In genomic region chr9:100436865-100437595, GRCm38 (mm10) we compare ENCODE assay signal across 28 mouse cellular contexts. TPM values are rescaled to one million over a fixed set of nuclear protein-coding genes. Genes with fewer than 3 reads are reported as not detected.
A peak's percentile ranks its signal among the peaks of the same experiment; 100 is the strongest.
DNase-seq lines count a peak whose midpoint lies in the region; ATAC-seq and TF ChIP-seq lines count a peak whose summit lies in the region.
"Had no signal": no experiment of that assay in that cellular context is flagged by ENCODE, and none has a peak within 500 bp of the region (broad histone marks: within the 10 kb centered on the region; RNA-seq: fewer than 3 reads in every experiment).

No protein-coding gene starts in this region.

- H3K27me3 ChIP-seq in embryonic facial prominence, embryonic 14.5 days (replicated peaks; ENCODE audit: control insufficient read depth, insufficient read depth, low read length), result no peaks in the 10 kb centered on the region
- no peaks in the 10 kb centered on the region for H3K27me3 ChIP-seq in embryonic facial prominence, embryonic 10.5 days (replicated peaks; ENCODE audit: low read depth, poor library complexity, severe bottlenecking)
- H3K27me3 ChIP-seq in limb, embryonic 13.5 days, result no peaks in the 10 kb centered on the region
- no peaks in the 10 kb centered on the region for H3K27me3 ChIP-seq in limb, embryonic 10.5 days (ENCODE audit: low read depth, poor library complexity, severe bottlenecking)
- no peaks in the 10 kb centered on the region for H3K27me3 ChIP-seq in lung, embryonic 16.5 days (ENCODE audit: control insufficient read depth, insufficient read depth, low read depth, low read length)
- no peaks in the 10 kb centered on the region for H3K27me3 ChIP-seq in limb, embryonic 14.5 days (ENCODE audit: control insufficient read depth, insufficient read depth, low read length)
- H3K27me3 ChIP-seq: embryonic facial prominence, embryonic 13.5 days; forebrain, embryonic 13.5 days; heart, embryonic 12.5 days; heart, embryonic 15.5 days; hindbrain, embryonic 13.5 days; Patski had no signal

- peak overlapping the region; percentile 44 for H3K27ac ChIP-seq in embryonic facial prominence, embryonic 14.5 days (replicated peaks; ENCODE audit: low read depth, low read length)
- no peak overlapping the region for H3K27ac ChIP-seq in embryonic facial prominence, embryonic 10.5 days (replicated peaks)
- H3K27ac ChIP-seq in limb, embryonic 13.5 days, result peak overlapping the region; percentile 29; the same call in 1 of the 2 replicates
- no peak overlapping the region for H3K27ac ChIP-seq in limb, embryonic 10.5 days
- H3K27ac ChIP-seq in lung, embryonic 16.5 days (ENCODE audit: low read length), result peak overlapping the region; percentile 21
- H3K27ac ChIP-seq in limb, embryonic 14.5 days (replicated peaks; ENCODE audit: low read depth, low read length), result no peak overlapping the region
- H3K27ac ChIP-seq: embryonic facial prominence, embryonic 13.5 days; forebrain, embryonic 10.5 days; forebrain, embryonic 13.5 days; heart, embryonic 15.5 days; hindbrain, embryonic 10.5 days; hindbrain, embryonic 13.5 days had no signal

- ATAC-seq in embryonic facial prominence, embryonic 14.5 days (ENCODE audit: low read depth), result no peak
- no peak for ATAC-seq in limb, embryonic 13.5 days (ENCODE audit: low FRiP score, low read depth)
- ATAC-seq in lung, embryonic 16.5 days (ENCODE audit: low read depth), result no peak
- ATAC-seq in limb, embryonic 14.5 days (ENCODE audit: low FRiP score, low read depth), result no peak
- ATAC-seq: forebrain, embryonic 13.5 days; forebrain, embryonic 16.5 days; hindbrain, embryonic 16.5 days; Patski had no signal

- H3K9me3 ChIP-seq in embryonic facial prominence, embryonic 14.5 days (ENCODE audit: control insufficient read depth, low read length), result no peaks in the 10 kb centered on the region
- no peaks in the 10 kb centered on the region; the same call in 1 of the 2 replicates for H3K9me3 ChIP-seq in embryonic facial prominence, embryonic 10.5 days
- no peaks in the 10 kb centered on the region; the same call in 1 of the 2 replicates for H3K9me3 ChIP-seq in limb, embryonic 13.5 days
- H3K9me3 ChIP-seq in limb, embryonic 10.5 days (replicated peaks), result no peaks in the 10 kb centered on the region
- no peaks in the 10 kb centered on the region for H3K9me3 ChIP-seq in lung, embryonic 16.5 days (ENCODE audit: control insufficient read depth, low read length)
- H3K9me3 ChIP-seq in limb, embryonic 14.5 days (ENCODE audit: control insufficient read depth, low read length), result no peaks in the 10 kb centered on the region
- H3K9me3 ChIP-seq: embryonic facial prominence, embryonic 13.5 days; forebrain, embryonic 10.5 days; forebrain, embryonic 13.5 days; heart, embryonic 12.5 days; heart, embryonic 15.5 days; hindbrain, embryonic 10.5 days; hindbrain, embryonic 13.5 days had no signal

- peak; percentile 56 for DNase-seq in embryonic facial prominence, embryonic 14.5 days (ENCODE audit: low spot score)
- DNase-seq in embryonic facial prominence, embryonic 10.5 days (ENCODE audit: low spot score), result no peak
- DNase-seq in limb, embryonic 10.5 days (ENCODE audit: low spot score), result no peak
- no peak for DNase-seq in lung, postnatal 10 days
- DNase-seq in limb, embryonic 14.5 days (ENCODE audit: low spot score), result peak; percentile 63
- DNase-seq in right cerebral cortex, adult 18-20 months, result no peak
- DNase-seq: adrenal gland, adult 2 months; adrenal gland, postnatal 14 days; cerebellum, adult 11 months; cerebellum, adult 2 months; cerebellum, adult 9-11 months; cerebellum, postnatal 25 days; gastrocnemius, postnatal 10 days; gastrocnemius, postnatal 36 days; heart, postnatal 10 days; heart, postnatal 36 days had no signal

- H3K4me2 ChIP-seq in embryonic facial prominence, embryonic 14.5 days (ENCODE audit: low read depth, low read length), result no peak overlapping the region
- H3K4me2 ChIP-seq in limb, embryonic 13.5 days (replicated peaks), result no peak overlapping the region
- H3K4me2 ChIP-seq in lung, embryonic 16.5 days (ENCODE audit: low read depth, low read length), result no peak overlapping the region
- H3K4me2 ChIP-seq in limb, embryonic 14.5 days (replicated peaks; ENCODE audit: low read depth, low read length, severe bottlenecking), result no peak overlapping the region
- H3K4me2 ChIP-seq: embryonic facial prominence, embryonic 13.5 days; forebrain, embryonic 13.5 days; heart, embryonic 12.5 days; heart, embryonic 15.5 days; hindbrain, embryonic 13.5 days had no signal

- no peak overlapping the region for H3K9ac ChIP-seq in embryonic facial prominence, embryonic 14.5 days (ENCODE audit: low read depth, low read length)
- H3K9ac ChIP-seq in limb, embryonic 13.5 days, result no peak overlapping the region
- H3K9ac ChIP-seq in lung, embryonic 16.5 days (ENCODE audit: low read length), result no peak overlapping the region
- H3K9ac ChIP-seq in limb, embryonic 14.5 days (ENCODE audit: low read depth, low read length, severe bottlenecking), result no peak overlapping the region
- H3K9ac ChIP-seq: embryonic facial prominence, embryonic 13.5 days; forebrain, embryonic 13.5 days; heart, embryonic 12.5 days; heart, embryonic 15.5 days; hindbrain, embryonic 13.5 days had no signal

- H3K36me3 ChIP-seq in embryonic facial prominence, embryonic 14.5 days (ENCODE audit: control insufficient read depth, insufficient read depth, low read length), result no peaks in the 10 kb centered on the region
- H3K36me3 ChIP-seq in embryonic facial prominence, embryonic 10.5 days (replicated peaks), result no peaks in the 10 kb centered on the region
- no peaks in the 10 kb centered on the region for H3K36me3 ChIP-seq in limb, embryonic 13.5 days
- H3K36me3 ChIP-seq in limb, embryonic 10.5 days, result no peaks in the 10 kb centered on the region
- H3K36me3 ChIP-seq in lung, embryonic 16.5 days (ENCODE audit: control insufficient read depth, insufficient read depth, low read length), result no peaks in the 10 kb centered on the region
- H3K36me3 ChIP-seq in limb, embryonic 14.5 days (ENCODE audit: control insufficient read depth, insufficient read depth, low read length), result no peaks in the 10 kb centered on the region
- H3K36me3 ChIP-seq: embryonic facial prominence, embryonic 13.5 days; forebrain, embryonic 10.5 days; heart, embryonic 12.5 days; heart, embryonic 15.5 days; hindbrain, embryonic 10.5 days; hindbrain, embryonic 13.5 days had no signal

- 58% methylated on average over 8 of the region's 8 CpGs for WGBS in embryonic facial prominence, embryonic 14.5 days
- 85% methylated on average over 8 of the region's 8 CpGs for WGBS in embryonic facial prominence, embryonic 10.5 days
- WGBS in limb, embryonic 13.5 days, result 70% methylated on average over 8 of the region's 8 CpGs
- WGBS in limb, embryonic 10.5 days, result 88% methylated on average over 8 of the region's 8 CpGs
- WGBS in lung, embryonic 16.5 days, result 54% methylated on average over 8 of the region's 8 CpGs
- WGBS in limb, embryonic 14.5 days, result 64% methylated on average over 8 of the region's 8 CpGs

- H3K4me1 ChIP-seq in embryonic facial prominence, embryonic 14.5 days (ENCODE audit: control insufficient read depth, insufficient read depth, low read length), result peaks cover 3% of the 10 kb centered on the region; the same call in 1 of the 2 replicates
- peaks cover 9% of the 10 kb centered on the region; the same call in 1 of the 2 replicates for H3K4me1 ChIP-seq in embryonic facial prominence, embryonic 10.5 days
- 0 out of 2 replicates have a peak, but pooled peaks cover 16% of the 10 kb centered on the region for H3K4me1 ChIP-seq in limb, embryonic 13.5 days
- no peaks in the 10 kb centered on the region for H3K4me1 ChIP-seq in limb, embryonic 10.5 days
- H3K4me1 ChIP-seq in lung, embryonic 16.5 days (replicated peaks; ENCODE audit: control insufficient read depth, insufficient read depth, low read length), result peaks cover 12% of the 10 kb centered on the region; the same call in 1 of the 2 replicates
- H3K4me1 ChIP-seq in limb, embryonic 14.5 days (ENCODE audit: control insufficient read depth, insufficient read depth, low read length), result no peaks in the 10 kb centered on the region

- no peak overlapping the region for H3K4me3 ChIP-seq in embryonic facial prominence, embryonic 14.5 days (ENCODE audit: low read depth, low read length)
- H3K4me3 ChIP-seq in embryonic facial prominence, embryonic 10.5 days, result no peak overlapping the region
- no peak overlapping the region for H3K4me3 ChIP-seq in limb, embryonic 13.5 days
- no peak overlapping the region for H3K4me3 ChIP-seq in limb, embryonic 10.5 days
- no peak overlapping the region for H3K4me3 ChIP-seq in lung, embryonic 16.5 days (ENCODE audit: low read length)
- H3K4me3 ChIP-seq in limb, embryonic 14.5 days (replicated peaks; ENCODE audit: low read length), result no peak overlapping the region
- H3K4me3 ChIP-seq: embryonic facial prominence, embryonic 13.5 days; forebrain, embryonic 10.5 days; forebrain, embryonic 13.5 days; heart, embryonic 12.5 days; heart, embryonic 15.5 days; hindbrain, embryonic 10.5 days; hindbrain, embryonic 13.5 days had no signal

- no peak for TF ChIP-seq POLR2A in limb, embryonic 14.5 days (IDR thresholded peaks at IDR 0.05; ENCODE audit: borderline replicate concordance, extremely low read depth, insufficient read depth, insufficient read length)

RNA-seq across cellular contexts. Expression of gene Il20rb, which starts 49.6 kb away (rescaled TPM):
- 3.0 and 3.7 TPM in 2 replicates for polyA plus RNA-seq in embryonic facial prominence, embryonic 14.5 days (2014; fragmentation: Nextera tagmentation; extraction: Ambion mirVana)
- 1.1 and 1.8 TPM in 2 replicates for polyA plus RNA-seq in embryonic facial prominence, embryonic 10.5 days (2016; fragmentation: Nextera tagmentation; extraction: Ambion mirVana)
- polyA plus RNA-seq in limb, embryonic 13.5 days (2015; fragmentation: Nextera tagmentation; extraction: Ambion mirVana), result 0.79 and 1.4 TPM in 2 replicates
- polyA plus RNA-seq in limb, embryonic 10.5 days (2016; fragmentation: Nextera tagmentation; extraction: Ambion mirVana), result 1.5 and 1.6 TPM in 2 replicates
- 1.5 TPM in 2 replicates for polyA plus RNA-seq in lung, embryonic 16.5 days (2015; fragmentation: Nextera tagmentation; extraction: Ambion mirVana)
- 3.8 and 4.0 TPM in 2 replicates for polyA plus RNA-seq in limb, embryonic 14.5 days (2012; rRNA removed)
- polyA plus RNA-seq in limb, embryonic 14.5 days (2014; fragmentation: Nextera tagmentation; extraction: Ambion mirVana), result 2.6 and 4.5 TPM in 2 replicates

Comparison
In these comparisons a context has a peak if more than half of its experiments do, and no peak if none do; other contexts are left out.
1. DNase-seq: peak in embryonic facial prominence, embryonic 14.5 days (single experiment) and limb, embryonic 14.5 days (single experiment); none in embryonic facial prominence, embryonic 10.5 days (single experiment), limb, embryonic 10.5 days (single experiment), lung, postnatal 10 days (single experiment) and right cerebral cortex, adult 18-20 months (single experiment).
2. H3K27ac ChIP-seq: peak in embryonic facial prominence, embryonic 14.5 days (single experiment), limb, embryonic 13.5 days (single experiment) and lung, embryonic 16.5 days (single experiment); none in embryonic facial prominence, embryonic 10.5 days (single experiment), limb, embryonic 10.5 days (single experiment) and limb, embryonic 14.5 days (single experiment).